Mouse (Mus musculus): Measurements from ENCODE around the gene Engase.

- TF ChIP-seq EP300 (optimal IDR thresholded peaks at IDR 0.05) (no peak), CTCF (IDR thresholded peaks at IDR 0.05; ENCODE audit: low read depth) (no peak)
Measured at GRCm38 (mm10) chr11:118481231-118481630, 4.6 kb downstream of the Engase start.
